Mouse (Mus musculus) heart, embryonic 16.5 days (tissue): ENCODE data around the gene Slc2a8. TPM values are rescaled to one million over a fixed set of nuclear protein-coding genes. Genes with fewer than 3 reads are reported as not detected.

Experiments used
- ATAC-seq: fragments of 200-750 bp; cut with Nextera tagmentation; replicated peaks from 2 replicates; pipeline ENCODE4 v1.8.0; 2017; ENCODE audit warnings: moderate number of reproducible peaks; ENCODE audit not compliant: insufficient read depth, low FRiP score; ENCODE audit errors: extremely low read depth
- H3K27ac ChIP-seq: fragments of 300-500 bp; sonication (generic); 2 replicates; pipeline ENCODE4 v1.5.1; 2014; ENCODE audit warnings: mild to moderate bottlenecking, low read length, control low read depth, moderate library complexity
- H3K27me3 ChIP-seq: fragments of 300-500 bp; sonication (generic); 2 replicates; pipeline ENCODE4 v1.6.1; 2014; ENCODE audit warnings: low read length, mixed read lengths; ENCODE audit not compliant: control insufficient read depth, insufficient read depth
- H3K36me3 ChIP-seq: fragments of 300-500 bp; sonication (generic); 2 replicates; pipeline ENCODE4 v1.6.1; 2014; ENCODE audit not compliant: control insufficient read depth, insufficient read depth
- H3K4me1 ChIP-seq: fragments of 300-500 bp; sonication (generic); 2 replicates; pipeline ENCODE4 v1.6.1; 2014; ENCODE audit warnings: low read length, mixed read lengths; ENCODE audit not compliant: control insufficient read depth, insufficient read depth
- H3K4me2 ChIP-seq: fragments of 300-500 bp; sonication (generic); 2 replicates; pipeline ENCODE4 v1.6.1; 2014; ENCODE audit warnings: low read depth, mild to moderate bottlenecking, control low read depth, low read length
- H3K4me3 ChIP-seq: fragments of 300-500 bp; sonication (generic); 2 replicates; pipeline ENCODE4 v1.5.1; 2014; ENCODE audit warnings: mild to moderate bottlenecking, control low read depth, low read length
- H3K9ac ChIP-seq: fragments of 300-500 bp; sonication (generic); 2 replicates; pipeline ENCODE4 v1.6.1; 2014; ENCODE audit warnings: low read length, control low read depth
- H3K9me3 ChIP-seq: fragments of 300-500 bp; sonication (generic); replicated peaks from 2 replicates; pipeline ENCODE4 v1.6.1; 2016; ENCODE audit warnings: low read length; ENCODE audit not compliant: control insufficient read depth
- WGBS: fragments of 180-500 bp; shearing (Covaris S2); extraction: QIAGEN DNeasy Blood & Tissue Kit; methylation state at CpG from one replicate; pipeline ENCODE4 v1.1.7; 2014; 5-methylcytosine and 5-hydroxymethylcytosine counted together
- polyA plus RNA-seq: library from polyadenylated mRNA; unstranded; fragments of >200 nt; fragmentation: Nextera tagmentation; extraction: Ambion mirVana; gene quantifications from 2 replicates; pipeline ENCODE4 v1.2.1, GENCODE M21; 2015

Gene Slc2a8
- polyA plus RNA-seq, 1 experiment from 2014 or later, result 24.3 TPM

GRCm38 (mm10) chr2:32961192-32961995 is 20.5 kb downstream of the Slc2a8 start, which contains the start of the genes Rpl12 and Lrsam1:
TSS of gene Rpl12 (plus strand) at chr2:32961559.
TSS of gene Lrsam1 (minus strand) at chr2:32961614.
- Histone ChIP-seq H3K4me1 (peaks cover 29% of the 10 kb centered on the region), H3K27ac (peak within 1 kb of the TSS; percentile 91), H3K9ac (peak within 1 kb of the TSS; percentile 91), H3K9me3 (no peaks in the 10 kb centered on the region), H3K27me3 (no peaks in the 10 kb centered on the region), H3K4me3 (peak within 1 kb of the TSS; percentile 72), H3K36me3 (peaks cover 31% of the 10 kb centered on the region), H3K4me2 (peak within 1 kb of the TSS; percentile 84)
- 3% methylated on average over 55 of the region's 55 CpGs for WGBS
- ATAC-seq, result peak; percentile 91

GRCm38 (mm10) chr2:32960273-32960672 is 21.6 kb downstream of the Slc2a8 start:
- no peak for ATAC-seq
- 79% methylated on average over 4 of the region's 4 CpGs for WGBS
- Histone ChIP-seq H3K27ac (no peak overlapping the region), H3K9ac (peak overlapping the region; percentile 91; the same call in 1 of the 2 replicates), H3K36me3 (peaks cover 31% of the 10 kb centered on the region), H3K9me3 (no peaks in the 10 kb centered on the region), H3K4me1 (peaks cover 21% of the 10 kb centered on the region), H3K4me2 (peak overlapping the region; percentile 84; the same call in 1 of the 2 replicates), H3K27me3 (no peaks in the 10 kb centered on the region), H3K4me3 (no peak overlapping the region)

GRCm38 (mm10) chr2:32957344-32957743 is 24.5 kb downstream of the Slc2a8 start:
- WGBS, result 58% methylated on average over 8 of the region's 8 CpGs
- no peak for ATAC-seq
- H3K4me3 ChIP-seq, result no peak overlapping the region
- H3K4me1 ChIP-seq, result peaks cover 7% of the 10 kb centered on the region
- no peak overlapping the region for H3K9ac ChIP-seq
- H3K27ac ChIP-seq, result no peak overlapping the region
- peaks cover 4% of the 10 kb centered on the region for H3K9me3 ChIP-seq
- H3K36me3 ChIP-seq, result peaks cover 23% of the 10 kb centered on the region
- H3K27me3 ChIP-seq, result no peaks in the 10 kb centered on the region
- H3K4me2 ChIP-seq, result no peak overlapping the region

GRCm38 (mm10) chr2:32954581-32954980 is 27.3 kb downstream of the Slc2a8 start:
- H3K4me3 ChIP-seq, result no peak overlapping the region
- no peak overlapping the region for H3K9ac ChIP-seq
- H3K36me3 ChIP-seq, result peaks cover 23% of the 10 kb centered on the region
- no peak for ATAC-seq
- H3K9me3 ChIP-seq, result peaks cover 4% of the 10 kb centered on the region
- H3K27me3 ChIP-seq, result no peaks in the 10 kb centered on the region
- no peaks in the 10 kb centered on the region for H3K4me1 ChIP-seq
- 96% methylated on average over 2 of the region's 2 CpGs for WGBS
- no peak overlapping the region for H3K4me2 ChIP-seq
- no peak overlapping the region for H3K27ac ChIP-seq

GRCm38 (mm10) chr2:32947454-32947853 is 34.4 kb downstream of the Slc2a8 start:
- H3K27ac ChIP-seq, result no peak overlapping the region
- no peak for ATAC-seq
- H3K4me2 ChIP-seq, result no peak overlapping the region
- WGBS, result 87% methylated on average over 11 of the region's 11 CpGs
- no peak overlapping the region for H3K9ac ChIP-seq
- no peaks in the 10 kb centered on the region for H3K4me1 ChIP-seq
- H3K27me3 ChIP-seq, result no peaks in the 10 kb centered on the region
- no peaks in the 10 kb centered on the region for H3K9me3 ChIP-seq
- peaks cover 18% of the 10 kb centered on the region for H3K36me3 ChIP-seq
- H3K4me3 ChIP-seq, result no peak overlapping the region

- Histone ChIP-seq H3K36me3 (peaks cover 30% of the 10 kb centered on the region), H3K27me3 (no peaks in the 10 kb centered on the region), H3K4me2 (no peak overlapping the region), H3K4me1 (no peaks in the 10 kb centered on the region), H3K9ac (no peak overlapping the region), H3K27ac (no peak overlapping the region), H3K4me3 (no peak overlapping the region), H3K9me3 (no peaks in the 10 kb centered on the region)
- ATAC-seq, result no peak
- 88% methylated on average over 4 of the region's 4 CpGs for WGBS
These were observed 41.4 kb downstream of the Slc2a8 start for GRCm38 (mm10) chr2:32940483-32940882.

GRCm38 (mm10) chr2:32939418-32939817 is 42.5 kb downstream of the Slc2a8 start:
- 79% methylated on average over 5 of the region's 5 CpGs for WGBS

GRCm38 (mm10) chr2:32938741-32939140 is 43.1 kb downstream of the Slc2a8 start:
- H3K4me1 ChIP-seq, result no peaks in the 10 kb centered on the region
- H3K27me3 ChIP-seq, result no peaks in the 10 kb centered on the region
- ATAC-seq, result no peak
- H3K9me3 ChIP-seq, result no peaks in the 10 kb centered on the region
- WGBS, result 83% methylated on average over 5 of the region's 5 CpGs
- H3K9ac ChIP-seq, result no peak overlapping the region
- no peak overlapping the region for H3K4me2 ChIP-seq
- H3K27ac ChIP-seq, result no peak overlapping the region
- no peak overlapping the region for H3K4me3 ChIP-seq
- peaks cover 19% of the 10 kb centered on the region; the same call in 1 of the 2 replicates for H3K36me3 ChIP-seq

More at GRCm38 (mm10) chr2:32939418-32939817, 42.5 kb downstream of the Slc2a8 start:
- Histone ChIP-seq H3K27ac (no peak overlapping the region), H3K4me3 (no peak overlapping the region), H3K4me2 (no peak overlapping the region), H3K9ac (no peak overlapping the region), H3K9me3 (no peaks in the 10 kb centered on the region), H3K36me3 (peaks cover 20% of the 10 kb centered on the region; the same call in 1 of the 2 replicates), H3K27me3 (no peaks in the 10 kb centered on the region), H3K4me1 (no peaks in the 10 kb centered on the region)
- no peak for ATAC-seq

GRCm38 (mm10) chr2:32931730-32932129 is 50.2 kb downstream of the Slc2a8 start:
- no peaks in the 10 kb centered on the region for H3K4me1 ChIP-seq
- H3K9me3 ChIP-seq, result no peaks in the 10 kb centered on the region
- H3K27ac ChIP-seq, result no peak overlapping the region
- H3K4me2 ChIP-seq, result no peak overlapping the region
- WGBS, result 80% methylated on average over 7 of the region's 7 CpGs
- H3K9ac ChIP-seq, result no peak overlapping the region
- no peaks in the 10 kb centered on the region for H3K27me3 ChIP-seq
- no peak overlapping the region for H3K4me3 ChIP-seq
- no peak for ATAC-seq
- peaks cover 5% of the 10 kb centered on the region; the same call in 1 of the 2 replicates for H3K36me3 ChIP-seq
